Mouse (Mus musculus) CH12F3 (cell line): ENCODE results near the gene Epha2.

Experiments
- in situ Hi-C: fragments of 300-500 bp; cut with MboI; formaldehyde crosslinking; loops from 2 replicates; pipeline ENCODE4 v1.14.3; 2020; ENCODE audit warnings: low sequenced_read_pairs

Epha2 gene

GRCm38 (mm10) chr4:141322526-141322925, 21.5 kb downstream of the Epha2 start:
- in situ Hi-C loops: no loop called here

- in situ Hi-C loops: no loop called here
Measured at GRCm38 (mm10) chr4:141324771-141325191, 23.7 kb downstream of the Epha2 start.

GRCm38 (mm10) chr4:141325636-141326035, 24.6 kb downstream of the Epha2 start:
- in situ Hi-C loops: no loop called here

- in situ Hi-C loops: no loop called here
Measured at GRCm38 (mm10) chr4:141327075-141327474, 26.0 kb downstream of the Epha2 start.

DNA sequence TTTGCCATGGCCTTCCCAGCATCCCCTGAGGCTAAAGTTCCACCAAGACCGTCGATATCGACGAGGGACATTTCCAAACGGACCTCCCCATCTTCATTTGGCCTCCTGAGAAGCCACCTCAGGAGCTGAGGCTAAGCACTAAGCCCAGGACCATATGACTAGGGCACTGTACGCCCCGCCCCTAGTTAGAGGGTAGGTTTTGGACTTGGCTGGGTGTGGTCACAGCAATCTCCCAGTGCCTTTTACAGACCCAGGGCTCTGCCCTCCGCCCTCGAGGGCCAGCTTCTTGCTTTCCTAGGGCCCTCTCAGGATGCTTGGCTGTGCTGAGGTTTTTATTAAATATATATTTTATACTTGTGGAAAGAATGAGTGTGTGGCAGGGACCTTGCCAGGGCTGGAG, 27.7 kb downstream of the Epha2 start:
- in situ Hi-C loops: no loop called here

GRCm38 (mm10) chr4:141329968-141330367, 28.9 kb downstream of the Epha2 start:
- in situ Hi-C loops: no loop called here

- in situ Hi-C loops: no loop called here
Measured at GRCm38 (mm10) chr4:141331446-141331845, 30.4 kb downstream of the Epha2 start.

- in situ Hi-C loops: no loop called here
Measured at GRCm38 (mm10) chr4:141332258-141332657, 31.2 kb downstream of the Epha2 start.

GRCm38 (mm10) chr4:141334695-141335094, 33.7 kb downstream of the Epha2 start:
- in situ Hi-C loops: no loop called here

DNA sequence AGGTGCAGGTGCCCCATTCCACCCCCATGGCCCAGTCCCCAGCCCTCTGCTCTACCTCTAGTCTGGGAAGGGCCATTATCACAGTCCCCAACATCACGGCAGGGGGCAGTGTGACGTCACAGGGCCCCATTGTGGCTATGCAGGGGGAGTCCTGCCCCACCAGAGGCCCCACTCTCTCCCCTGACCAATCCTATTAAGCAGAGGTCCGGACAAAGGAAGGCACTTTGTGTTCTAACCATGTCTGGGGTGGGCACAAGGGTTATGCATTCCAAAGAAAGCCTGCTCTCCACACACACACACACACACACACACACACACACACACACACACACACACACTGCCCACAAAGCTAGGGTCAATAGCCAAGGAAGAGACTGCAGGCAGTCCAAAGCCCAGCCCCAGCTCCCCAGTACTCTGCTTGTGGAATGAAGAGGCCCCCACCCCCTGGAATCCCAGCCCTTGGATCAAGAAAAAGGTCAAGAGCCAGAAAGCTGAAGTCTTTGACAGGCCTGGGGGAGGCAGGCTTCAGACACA, 34.3 kb downstream of the Epha2 start:
- in situ Hi-C loops: no loop called here

- in situ Hi-C loops: no loop called here
Measured at GRCm38 (mm10) chr4:141336196-141336595, 35.2 kb downstream of the Epha2 start.

- in situ Hi-C loops: no loop called here
Measured at GRCm38 (mm10) chr4:141337986-141338385, 36.9 kb downstream of the Epha2 start.

DNA sequence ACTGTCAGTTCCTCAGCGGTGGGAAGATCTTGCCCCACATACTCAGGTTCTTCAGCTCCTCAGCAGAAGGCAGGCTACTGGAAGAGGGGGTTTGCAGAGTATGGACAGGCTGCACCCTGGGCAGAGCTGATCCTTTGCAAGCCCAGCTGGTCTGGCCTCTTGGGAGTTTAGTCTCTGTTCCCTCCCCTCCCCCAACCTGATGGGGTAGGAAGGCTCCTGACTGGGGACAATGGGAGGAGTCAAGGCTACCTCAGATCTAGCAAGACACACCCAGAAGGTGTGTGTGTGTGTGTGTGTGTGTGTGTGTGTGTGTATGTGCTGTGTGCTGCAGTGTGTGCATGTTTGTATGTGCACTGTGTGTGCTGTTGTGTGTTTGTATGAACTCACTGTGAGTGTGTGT, 37.8 kb downstream of the Epha2 start:
- in situ Hi-C loops: no loop called here

- in situ Hi-C loops: no loop called here
Measured at GRCm38 (mm10) chr4:141341477-141341876, 40.4 kb downstream of the Epha2 start.

GRCm38 (mm10) chr4:141343515-141343914, 42.5 kb downstream of the Epha2 start:
- in situ Hi-C loops: no loop called here

GRCm38 (mm10) chr4:141345219-141345618, 44.2 kb downstream of the Epha2 start:
- in situ Hi-C loops: no loop called here

DNA sequence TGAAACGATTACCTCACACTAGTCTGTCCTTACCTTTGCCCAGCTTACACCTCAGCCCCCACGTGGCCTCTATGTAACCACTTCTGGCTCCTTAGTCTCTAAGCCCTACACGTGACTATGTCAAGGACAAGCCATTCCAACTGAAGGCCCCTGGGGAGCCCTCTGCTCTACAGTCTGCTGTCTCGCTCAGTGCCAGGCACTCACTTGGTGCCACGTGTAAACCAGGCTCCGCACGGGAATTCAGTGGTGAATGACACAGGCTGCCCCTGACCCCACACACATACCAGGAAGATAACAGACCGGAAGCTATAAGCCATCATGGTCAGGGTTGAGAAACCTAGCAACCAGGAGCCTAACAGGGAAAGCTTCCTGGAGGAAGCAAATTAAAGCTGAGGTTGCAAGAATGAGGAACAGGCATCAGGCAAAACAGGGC, 46.3 kb downstream of the Epha2 start:
- in situ Hi-C loops: no loop called here

- in situ Hi-C loops: no loop called here
Measured at GRCm38 (mm10) chr4:141348616-141349015, 47.6 kb downstream of the Epha2 start.

- in situ Hi-C loops: no loop called here
Measured at GRCm38 (mm10) chr4:141350015-141350414, 49.0 kb downstream of the Epha2 start.

DNA sequence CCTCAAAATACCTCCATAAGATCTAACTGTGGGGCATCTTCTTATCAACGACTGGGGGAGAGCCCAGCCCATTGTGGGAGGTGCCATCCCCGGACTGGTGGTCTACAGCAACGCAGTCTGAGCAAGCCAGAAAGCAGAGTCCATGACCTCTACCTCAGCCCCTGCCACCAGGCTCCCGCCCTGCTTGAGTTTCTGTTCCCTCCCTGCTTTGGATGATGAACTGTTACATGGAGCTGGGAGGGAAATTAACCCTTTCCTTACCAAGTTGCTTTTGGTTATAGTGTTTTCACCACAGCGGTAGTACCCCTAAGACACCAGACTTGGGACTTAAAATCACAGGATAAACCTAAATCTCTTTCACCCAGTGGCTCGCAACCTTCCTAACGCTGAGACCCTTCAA, 50.9 kb downstream of the Epha2 start:
- in situ Hi-C loops: no loop called here

- in situ Hi-C loops: no loop called here
Measured at GRCm38 (mm10) chr4:141352986-141353385, 51.9 kb downstream of the Epha2 start.

DNA sequence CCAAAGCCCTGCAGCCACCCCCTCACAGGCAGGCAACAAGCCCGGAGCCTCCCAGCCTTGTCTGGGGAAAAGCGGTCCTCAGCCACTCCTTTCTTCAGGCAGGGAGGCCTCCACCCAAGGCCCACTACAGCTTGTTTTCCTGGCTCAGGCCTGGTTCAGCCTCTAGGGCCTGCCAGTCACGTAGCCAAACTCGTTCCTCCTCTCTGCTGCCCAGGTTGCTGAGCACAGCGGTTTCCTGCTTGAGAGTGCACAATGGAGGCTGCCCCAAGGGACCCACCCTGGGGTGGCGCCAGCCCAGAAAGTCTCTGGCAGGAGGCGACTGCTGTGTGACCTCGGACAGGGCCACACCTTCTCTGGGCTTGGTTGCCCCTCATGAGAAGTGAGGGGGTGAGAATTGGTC, 52.8 kb downstream of the Epha2 start:
- in situ Hi-C loops: no loop called here

DNA sequence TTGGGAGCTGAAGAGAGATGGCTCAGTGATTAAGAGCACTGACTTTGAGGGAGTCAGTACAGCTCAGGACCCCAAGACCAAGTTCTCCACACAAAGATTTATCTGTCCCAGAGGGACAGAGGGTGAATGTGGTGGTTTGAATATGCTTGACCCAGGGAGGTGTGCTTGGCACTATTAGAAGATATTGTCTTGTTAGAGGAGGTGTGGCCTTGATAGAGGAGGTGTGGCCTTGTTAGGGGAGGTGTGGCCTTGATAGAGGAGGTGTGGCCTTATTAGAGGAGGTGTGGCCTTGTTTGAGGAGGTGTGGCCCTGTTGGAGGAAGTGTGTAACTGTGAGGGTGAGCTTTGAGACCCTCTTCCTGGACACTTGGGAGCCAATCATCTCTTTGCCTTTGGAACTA, 56.8 kb downstream of the Epha2 start:
- in situ Hi-C loops: no loop called here
